Mouse (Mus musculus) heart, embryonic 14.5 days (tissue): ENCODE data around the gene Stk19. TPM values are rescaled to one million over a fixed set of nuclear protein-coding genes. Genes with fewer than 3 reads are reported as not detected.
"Not testable (repeated sequence)": the region's sequence is repeated elsewhere in the genome, so short reads cannot be mapped to it uniquely, and the experiment has no call there.

ENCODE experiments used
- ATAC-seq: fragments of 200-750 bp; cut with Nextera tagmentation; 2 replicates; pipeline ENCODE4 v1.8.0; 2017; ENCODE audit warnings: low read depth, moderate TSS enrichment; ENCODE audit not compliant: insufficient number of reproducible peaks, insufficient read depth, low FRiP score
- H3K27ac ChIP-seq, 2 experiments: fragments of 200-500 bp in 1 of 2; fragments of 300-500 bp in 1 of 2; sonication (generic) in 1 of 2; replicated peaks in 1 of 2; 2 replicates each; pipeline ENCODE4 v1.5.1; 2012 to 2014; ENCODE audit warnings: low read depth in 2 of 2, low read length in 2 of 2, control low read depth in 1 of 2, mild to moderate bottlenecking in 1 of 2, mixed read lengths in 1 of 2; ENCODE audit not compliant: control insufficient read depth in 1 of 2, insufficient read depth in 1 of 2
- H3K27me3 ChIP-seq: fragments of 300-500 bp; sonication (generic); 2 replicates; pipeline ENCODE4 v1.6.1; 2014; ENCODE audit warnings: mild to moderate bottlenecking, low read length, control low read depth; ENCODE audit not compliant: control insufficient read depth, insufficient read depth
- H3K36me3 ChIP-seq: fragments of 300-500 bp; sonication (generic); 2 replicates; pipeline ENCODE4 v1.6.1; 2014; ENCODE audit warnings: mild to moderate bottlenecking, control low read depth, low read length, mixed read lengths; ENCODE audit not compliant: control insufficient read depth, insufficient read depth
- H3K4me1 ChIP-seq, 2 experiments: fragments of 200-500 bp in 1 of 2; fragments of 300-500 bp in 1 of 2; sonication (generic) in 1 of 2; 2 replicates each; pipeline ENCODE4 v1.6.1; 2012 to 2014; ENCODE audit warnings: low read length in 2 of 2, control low read depth in 1 of 2, mixed read lengths in 1 of 2; ENCODE audit not compliant: control insufficient read depth in 2 of 2, insufficient read depth in 2 of 2
- H3K4me2 ChIP-seq: fragments of 300-500 bp; sonication (generic); 2 replicates; pipeline ENCODE4 v1.6.1; 2014; ENCODE audit warnings: mild to moderate bottlenecking, low read length
- H3K4me3 ChIP-seq, 2 experiments: fragments of 200-500 bp in 1 of 2; fragments of 300-500 bp in 1 of 2; sonication (generic) in 1 of 2; 2 replicates each; pipeline ENCODE4 v1.5.1; 2012 to 2014; ENCODE audit warnings: low read length in 2 of 2, mild to moderate bottlenecking in 2 of 2, control low read depth in 1 of 2, low read depth in 1 of 2, moderate library complexity in 1 of 2; ENCODE audit not compliant: control insufficient read depth in 1 of 2, insufficient read depth in 1 of 2
- H3K9ac ChIP-seq: fragments of 300-500 bp; sonication (generic); 2 replicates; pipeline ENCODE4 v1.6.1; 2014; ENCODE audit warnings: mild to moderate bottlenecking, low read length
- H3K9me3 ChIP-seq: fragments of 300-500 bp; sonication (generic); 2 replicates; pipeline ENCODE4 v1.6.1; 2016; ENCODE audit warnings: low read length, control low read depth; ENCODE audit not compliant: control insufficient read depth
- WGBS: fragments of 180-500 bp; shearing (Covaris S2); extraction: QIAGEN DNeasy Blood & Tissue Kit; methylation state at CpG from one replicate; pipeline ENCODE4 v1.1.7; 2014; 5-methylcytosine and 5-hydroxymethylcytosine counted together
- polyA plus RNA-seq: library from polyadenylated mRNA; unstranded; fragments of >200 nt; fragmentation: Nextera tagmentation; extraction: Ambion mirVana; gene quantifications from 2 replicates; pipeline ENCODE4 v1.2.1, GENCODE M21; 2014

Gene Stk19
- polyA plus RNA-seq, 1 experiment from 2014 or later = 18.4 TPM

- no peaks in the 10 kb centered on the region for H3K36me3 ChIP-seq
- H3K27me3 ChIP-seq = no peaks in the 10 kb centered on the region
- no peaks in the 10 kb centered on the region for H3K4me1 ChIP-seq
- WGBS = 65% methylated on average over 15 of the region's 15 CpGs
- H3K9me3 ChIP-seq = no peaks in the 10 kb centered on the region
- H3K9ac ChIP-seq = no peak overlapping the region
- H3K4me3 ChIP-seq = no peak overlapping the region
- no peak for ATAC-seq
- no peak overlapping the region for H3K4me2 ChIP-seq
- H3K27ac ChIP-seq = no peak overlapping the region
Observed at GRCm38 (mm10) chr17:34811275-34811674, 25.5 kb downstream of the Stk19 start.

GRCm38 (mm10) chr17:34810811-34811210 lies 25.9 kb downstream of the Stk19 start:
- H3K27me3 ChIP-seq, H3K27ac ChIP-seq, H3K36me3 ChIP-seq, H3K9me3 ChIP-seq, H3K4me3 ChIP-seq, H3K4me2 ChIP-seq, ATAC-seq, H3K9ac ChIP-seq, H3K4me1 ChIP-seq: not testable (repeated sequence)
- 66% methylated on average over 5 of the region's 8 CpGs for WGBS

GRCm38 (mm10) chr17:34810411-34810810 lies 26.3 kb downstream of the Stk19 start:
- not testable (repeated sequence) for H3K36me3 ChIP-seq, H3K4me2 ChIP-seq, H3K4me3 ChIP-seq, H3K27ac ChIP-seq, H3K9ac ChIP-seq, ATAC-seq, H3K27me3 ChIP-seq, H3K9me3 ChIP-seq, H3K4me1 ChIP-seq
- 81% methylated on average over 5 of the region's 5 CpGs for WGBS

- WGBS = 76% methylated on average over 6 of the region's 6 CpGs
- ATAC-seq = no peak
- Histone ChIP-seq H3K36me3 (no peaks in the 10 kb centered on the region), H3K4me1 (no peaks in the 10 kb centered on the region), H3K4me3 (no peak overlapping the region), H3K9me3 (peaks cover 5% of the 10 kb centered on the region; the same call in 1 of the 2 replicates), H3K4me2 (no peak overlapping the region), H3K27me3 (no peaks in the 10 kb centered on the region), H3K9ac (no peak overlapping the region), H3K27ac (no peak overlapping the region)
Observed at GRCm38 (mm10) chr17:34808599-34809205, 28.0 kb downstream of the Stk19 start.

- no peak overlapping the region for H3K4me3 ChIP-seq
- 56% methylated on average over 3 of the region's 3 CpGs for WGBS
- no peak for ATAC-seq
- H3K9me3 ChIP-seq = peaks cover 5% of the 10 kb centered on the region; the same call in 1 of the 2 replicates
- H3K4me2 ChIP-seq = no peak overlapping the region
- no peaks in the 10 kb centered on the region for H3K27me3 ChIP-seq
- H3K27ac ChIP-seq = no peak overlapping the region
- no peak overlapping the region for H3K9ac ChIP-seq
- H3K4me1 ChIP-seq = no peaks in the 10 kb centered on the region
- no peaks in the 10 kb centered on the region for H3K36me3 ChIP-seq
Observed at GRCm38 (mm10) chr17:34807176-34807575, 29.6 kb downstream of the Stk19 start.

- no peaks in the 10 kb centered on the region for H3K27me3 ChIP-seq
- H3K27ac ChIP-seq = no peak overlapping the region
- no peak overlapping the region for H3K9ac ChIP-seq
- no peaks in the 10 kb centered on the region for H3K4me1 ChIP-seq
- no peaks in the 10 kb centered on the region for H3K36me3 ChIP-seq
- no peak overlapping the region for H3K4me3 ChIP-seq
- no peak overlapping the region for H3K4me2 ChIP-seq
- no peak for ATAC-seq
- H3K9me3 ChIP-seq = peaks cover 5% of the 10 kb centered on the region; the same call in 1 of the 2 replicates
- 65% methylated on average over 6 of the region's 6 CpGs for WGBS
Observed at GRCm38 (mm10) chr17:34804871-34805562, 31.7 kb downstream of the Stk19 start.

- not testable (repeated sequence) for H3K4me3 ChIP-seq, H3K4me2 ChIP-seq, H3K9me3 ChIP-seq, H3K27ac ChIP-seq, H3K9ac ChIP-seq, H3K36me3 ChIP-seq, H3K4me1 ChIP-seq, H3K27me3 ChIP-seq, ATAC-seq
- 20% methylated on average over 1 of the region's 6 CpGs for WGBS
Observed at GRCm38 (mm10) chr17:34804301-34804700, 32.4 kb downstream of the Stk19 start, which contains the start of gene Cyp21a1. TSS of gene Cyp21a1 (minus strand) at chr17:34804561.
